Comparison of ENCODE assay signal across 13 mouse cellular contexts in the genomic region with DNA sequence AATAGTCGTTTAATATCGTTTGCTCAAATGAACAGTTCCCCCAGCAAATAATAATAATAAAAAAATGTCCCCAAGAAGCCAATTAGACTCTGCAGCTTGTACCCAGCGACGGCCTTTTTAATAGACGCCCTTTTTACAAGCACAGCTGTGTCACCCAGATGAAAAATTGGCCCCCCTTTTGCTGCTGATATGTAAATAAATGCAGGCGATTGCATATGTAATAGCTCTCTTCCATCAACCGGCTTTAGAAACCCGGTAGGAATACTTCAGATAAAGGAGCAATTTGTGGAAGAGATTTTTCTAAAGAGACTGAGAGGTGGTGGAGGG.
A peak's percentile ranks its signal among the peaks of the same experiment; 100 is the strongest.
DNase-seq lines count a peak whose midpoint lies in the region; ATAC-seq and TF ChIP-seq lines count a peak whose summit lies in the region.
"Had no signal": no experiment of that assay in that cellular context is flagged by ENCODE, and none has a peak within 500 bp of the region (broad histone marks: within the 10 kb centered on the region; RNA-seq: fewer than 3 reads in every experiment).

No protein-coding gene starts in this region.

- H3K27me3 ChIP-seq in forebrain, embryonic 11.5 days (ENCODE audit: control insufficient read depth, insufficient read depth, low read length), result no peaks in the 10 kb centered on the region
- H3K27me3 ChIP-seq in forebrain, embryonic 15.5 days, result no peaks in the 10 kb centered on the region
- peaks cover 8% of the 10 kb centered on the region for H3K27me3 ChIP-seq in midbrain, embryonic 10.5 days (ENCODE audit: low read depth, poor library complexity, severe bottlenecking)
- H3K27me3 ChIP-seq in midbrain, postnatal 0 days (ENCODE audit: insufficient read depth, low read length), result no peaks in the 10 kb centered on the region
- no peaks in the 10 kb centered on the region for H3K27me3 ChIP-seq in thymus, adult 2 months (ENCODE audit: control insufficient read depth, insufficient read depth, low read length)

- no peaks in the 10 kb centered on the region for H3K36me3 ChIP-seq in forebrain, embryonic 11.5 days (ENCODE audit: control insufficient read depth, insufficient read depth, low read length)
- no peaks in the 10 kb centered on the region for H3K36me3 ChIP-seq in forebrain, embryonic 15.5 days
- H3K36me3 ChIP-seq in midbrain, embryonic 10.5 days, result no peaks in the 10 kb centered on the region
- no peaks in the 10 kb centered on the region for H3K36me3 ChIP-seq in midbrain, postnatal 0 days (ENCODE audit: insufficient read depth, low read length)
- H3K36me3 ChIP-seq in thymus, adult 2 months (ENCODE audit: control insufficient read depth, insufficient read depth, low read length), result no peaks in the 10 kb centered on the region

- ATAC-seq in forebrain, embryonic 11.5 days (replicated peaks; ENCODE audit: low FRiP score), result 0 out of 2 replicates have a peak, but pooled peaks have one; percentile 29
- ATAC-seq in forebrain, embryonic 15.5 days (replicated peaks), result peak; percentile 43; the same call in 1 of the 2 replicates
- no peak for ATAC-seq in midbrain, postnatal 0 days (ENCODE audit: low FRiP score)
- ATAC-seq: liver, postnatal 0 days had no signal

- H3K27ac ChIP-seq in forebrain, embryonic 11.5 days (ENCODE audit: low read depth, low read length), result peak overlapping the region; percentile 25; the same call in 1 of the 2 replicates
- H3K27ac ChIP-seq in forebrain, embryonic 15.5 days (replicated peaks), result peak overlapping the region; percentile 86
- peak overlapping the region; percentile 68 for H3K27ac ChIP-seq in midbrain, embryonic 10.5 days (replicated peaks)
- H3K27ac ChIP-seq in midbrain, postnatal 0 days (ENCODE audit: low read depth, low read length), result peak overlapping the region; percentile 52; the same call in 1 of the 2 replicates
- no peak overlapping the region for H3K27ac ChIP-seq in thymus, adult 2 months (ENCODE audit: control insufficient read depth, insufficient read depth, low read length)

- H3K4me2 ChIP-seq in forebrain, embryonic 11.5 days (ENCODE audit: low read depth, low read length, severe bottlenecking), result no peak overlapping the region
- peak overlapping the region; percentile 5 for H3K4me2 ChIP-seq in forebrain, embryonic 15.5 days (replicated peaks)
- no peak overlapping the region for H3K4me2 ChIP-seq in midbrain, postnatal 0 days (ENCODE audit: low read depth, low read length, poor library complexity, severe bottlenecking)

- H3K4me3 ChIP-seq in forebrain, embryonic 11.5 days (ENCODE audit: low read depth, low read length), result no peak overlapping the region
- no peak overlapping the region for H3K4me3 ChIP-seq in forebrain, embryonic 15.5 days
- no peak overlapping the region for H3K4me3 ChIP-seq in midbrain, embryonic 10.5 days
- H3K4me3 ChIP-seq in midbrain, postnatal 0 days (ENCODE audit: low read depth, low read length), result no peak overlapping the region
- H3K4me3 ChIP-seq in thymus, adult 2 months (ENCODE audit: control insufficient read depth, insufficient read depth, low read length), result no peak overlapping the region

- H3K9ac ChIP-seq in forebrain, embryonic 11.5 days (ENCODE audit: low read length), result no peak overlapping the region
- H3K9ac ChIP-seq in forebrain, embryonic 15.5 days (replicated peaks), result no peak overlapping the region
- no peak overlapping the region for H3K9ac ChIP-seq in midbrain, postnatal 0 days (replicated peaks; ENCODE audit: low read length, poor library complexity, severe bottlenecking)
- H3K9ac ChIP-seq: liver, postnatal 0 days had no signal

- no peak for TF ChIP-seq POLR2A in thymus, adult 2 months (IDR thresholded peaks at IDR 0.05; ENCODE audit: control insufficient read depth, extremely low read depth, insufficient read depth, low read length, poor library complexity)

- WGBS in forebrain, embryonic 11.5 days, result 28% methylated on average over 8 of the region's 8 CpGs
- WGBS in forebrain, embryonic 15.5 days, result 6% methylated on average over 8 of the region's 8 CpGs
- WGBS in midbrain, embryonic 10.5 days, result 70% methylated on average over 8 of the region's 8 CpGs
- 28% methylated on average over 8 of the region's 8 CpGs for WGBS in midbrain, postnatal 0 days
- WGBS in thymus, adult 2 months, result 79% methylated on average over 8 of the region's 8 CpGs

- TF ChIP-seq CTCF in midbrain, postnatal 0 days (IDR thresholded peaks at IDR 0.05), result no peak
- TF ChIP-seq CTCF in thymus, adult 2 months (IDR thresholded peaks at IDR 0.05; ENCODE audit: borderline replicate concordance, control insufficient read depth, extremely low read depth, insufficient read depth, low read length, poor library complexity), result no peak

- no peak for DNase-seq in forebrain, embryonic 11.5 days (ENCODE audit: low spot score)
- no peak for DNase-seq in midbrain, embryonic 10.5 days (ENCODE audit: low spot score)
- no peak for DNase-seq in midbrain, postnatal 0 days (ENCODE audit: low spot score)
- no peak for DNase-seq in cerebellum, postnatal 14 days
- DNase-seq in thymus, adult 2 months, result no peak
- no peak for DNase-seq in heart, adult 11 months
- DNase-seq: adrenal gland, postnatal 36 days; cerebellum, adult 18-20 months; gastrocnemius, postnatal 14 days; kidney, adult 11 months; liver, postnatal 0 days; lung, postnatal 14 days had no signal

- no peaks in the 10 kb centered on the region for H3K9me3 ChIP-seq in forebrain, embryonic 11.5 days (ENCODE audit: control insufficient read depth, low read length)
- H3K9me3 ChIP-seq in forebrain, embryonic 15.5 days, result no peaks in the 10 kb centered on the region
- H3K9me3 ChIP-seq in midbrain, embryonic 10.5 days (replicated peaks), result no peaks in the 10 kb centered on the region
- H3K9me3 ChIP-seq in midbrain, postnatal 0 days (ENCODE audit: low read length), result no peaks in the 10 kb centered on the region

- H3K4me1 ChIP-seq in forebrain, embryonic 11.5 days (replicated peaks; ENCODE audit: control insufficient read depth, insufficient read depth, low read length), result peaks cover 5% of the 10 kb centered on the region; the same call in 1 of the 2 replicates
- H3K4me1 ChIP-seq in forebrain, embryonic 15.5 days, result peaks cover 37% of the 10 kb centered on the region
- H3K4me1 ChIP-seq in midbrain, embryonic 10.5 days, result peaks cover 48% of the 10 kb centered on the region
- H3K4me1 ChIP-seq in midbrain, postnatal 0 days (ENCODE audit: insufficient read depth, low read length), result no peaks in the 10 kb centered on the region; the same call in 1 of the 2 replicates
- H3K4me1 ChIP-seq in thymus, adult 2 months (replicated peaks; ENCODE audit: control insufficient read depth, insufficient read depth, low read length), result no peaks in the 10 kb centered on the region
